Mouse (Mus musculus) ES-CJ7 (cell line): ENCODE measurements around the gene Lrmp.

Experiments
- DNase-seq: peaks from one replicate; pipeline ENCODE4 v3.0.0; 2011; ENCODE audit warnings: low read depth, low spot score

Gene Lrmp

GRCm38 (mm10) chr6:145202432-145203125 is 87.1 kb downstream of the Lrmp start:
- DNase-seq: no peak

DNA sequence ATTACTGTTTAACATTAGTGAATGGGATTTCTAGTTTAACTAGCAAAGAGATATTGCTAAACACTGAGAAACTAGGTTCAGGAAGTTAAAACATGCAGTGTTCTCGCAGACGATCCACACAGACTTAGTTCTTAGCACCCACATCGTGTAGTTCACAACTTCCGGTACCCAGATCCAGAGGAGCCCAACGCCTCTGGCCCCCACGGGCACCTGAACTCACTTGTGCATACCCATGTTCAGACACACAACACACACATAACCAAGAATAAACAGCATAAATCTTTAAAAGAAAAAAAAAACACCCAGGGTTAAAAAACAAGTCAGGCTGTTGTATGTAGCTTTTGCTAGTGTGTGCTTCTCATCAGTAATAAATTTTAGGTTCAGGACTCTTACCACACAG is 89.0 kb downstream of the Lrmp start:
- DNase-seq: no peak

DNA sequence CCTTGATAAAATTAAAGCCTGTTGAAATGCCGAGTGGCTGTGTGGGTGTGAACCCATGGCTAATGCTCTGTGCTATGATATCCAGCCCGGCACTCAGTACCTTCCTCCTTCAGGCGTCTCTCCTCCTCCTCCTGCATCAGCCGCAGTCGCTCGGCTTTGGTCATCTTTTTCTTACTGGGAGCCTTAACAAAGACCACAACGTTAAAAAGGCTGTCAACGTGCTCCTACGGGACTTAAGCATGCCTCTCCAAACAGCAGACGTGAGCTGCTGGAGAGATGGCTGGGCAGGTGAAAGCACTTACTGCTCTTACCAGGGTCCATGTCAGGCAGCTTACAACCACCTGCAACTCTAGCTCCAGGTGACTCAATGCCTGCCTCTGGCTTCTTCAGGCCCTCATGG is 89.7 kb downstream of the Lrmp start:
- no peak for DNase-seq

- DNase-seq: no peak
These were observed 94.7 kb downstream of the Lrmp start for GRCm38 (mm10) chr6:145210056-145210680.

- DNase-seq: peak; percentile 100
These were observed 95.4 kb downstream of the Lrmp start, which contains the start of the genes Casc1 and Etfrf1 for GRCm38 (mm10) chr6:145210816-145211338. Gene Casc1, minus strand, starts transcription at chr6:145211005. Gene Etfrf1, plus strand, starts transcription at chr6:145211134.

DNA sequence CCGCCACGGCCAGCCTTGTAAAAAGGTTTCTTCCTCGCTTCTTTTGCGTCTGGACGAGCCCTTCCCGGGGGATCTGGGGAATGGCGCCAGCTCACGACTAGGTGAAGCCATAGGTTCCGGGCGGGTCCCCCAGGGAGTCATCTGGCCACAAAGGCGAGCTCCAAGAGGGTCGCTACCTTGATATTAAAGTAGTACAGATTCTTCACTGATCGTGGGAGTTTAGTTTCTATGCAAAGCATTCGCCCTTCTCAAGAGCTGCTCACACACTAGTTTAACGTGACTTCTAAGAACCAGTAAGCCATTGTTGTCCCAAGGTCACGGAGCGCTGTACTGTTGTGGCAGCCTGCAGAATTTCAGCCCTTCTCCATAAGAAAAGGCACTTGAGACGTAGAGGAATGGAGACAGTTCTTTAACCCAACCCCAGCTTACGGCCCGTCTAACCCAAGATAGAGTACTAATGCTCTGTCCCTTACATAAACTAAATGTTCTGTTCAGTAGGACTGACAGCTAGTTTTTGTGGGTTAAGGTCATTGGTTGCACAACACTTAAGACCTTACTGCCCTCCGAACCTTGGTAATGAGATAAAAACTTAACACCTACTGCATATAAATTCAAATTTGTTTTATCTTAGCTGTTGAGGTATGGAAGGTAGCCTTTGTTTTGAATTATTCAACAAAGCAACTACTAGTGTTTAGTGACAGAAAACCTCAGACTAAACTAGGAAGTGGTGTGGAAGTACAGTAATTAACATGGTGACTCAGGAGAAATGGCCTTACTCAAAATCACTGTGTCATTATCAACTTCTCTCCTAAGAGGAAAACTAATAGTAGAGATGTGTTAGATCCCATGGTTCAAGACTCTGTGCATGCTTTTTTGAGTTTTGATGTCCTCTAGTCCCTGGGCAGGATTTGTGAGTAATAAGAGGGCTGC is 96.2 kb downstream of the Lrmp start:
- peak; percentile 95 for DNase-seq

DNA sequence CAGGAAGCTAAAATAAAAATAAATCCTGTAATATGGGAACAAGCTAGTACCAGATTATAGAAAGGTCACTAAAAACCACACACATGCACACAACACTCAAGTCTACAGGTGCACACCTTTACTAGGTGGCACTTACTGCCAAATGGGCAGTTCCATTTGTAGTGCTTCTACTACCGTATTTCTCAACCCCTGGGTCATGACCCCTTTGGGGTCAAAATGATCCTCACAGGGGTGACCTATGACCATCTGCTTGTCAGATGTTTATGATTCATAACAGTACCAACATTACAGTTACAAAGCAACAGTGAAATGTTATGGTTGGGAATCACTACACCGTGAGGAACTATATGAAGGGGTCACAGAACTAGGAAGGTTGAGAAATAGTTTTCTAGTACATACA is 98.5 kb downstream of the Lrmp start:
- no peak for DNase-seq

GRCm38 (mm10) chr6:145215826-145216225 is 100.4 kb downstream of the Lrmp start:
- DNase-seq: no peak

DNA sequence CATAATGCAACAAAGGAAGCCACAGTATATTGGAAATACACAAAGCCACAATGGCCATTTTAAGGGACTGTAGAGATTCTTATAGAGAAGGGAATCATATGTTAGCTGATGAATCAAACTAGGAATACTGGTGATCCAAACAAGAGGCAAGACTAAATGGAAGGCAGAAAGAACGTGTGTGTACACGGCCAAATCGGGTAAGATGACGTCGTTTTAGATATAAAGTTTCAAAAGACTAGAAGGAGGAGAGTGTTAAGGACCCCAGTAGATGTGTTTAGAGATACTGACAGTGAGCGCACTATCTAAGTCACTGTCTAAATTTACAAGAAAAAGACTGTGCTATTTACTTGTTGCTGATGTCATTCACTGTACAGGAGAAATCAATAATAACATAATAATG is 108.8 kb downstream of the Lrmp start:
- DNase-seq: no peak
